Mouse (Mus musculus) left cerebral cortex, adult 8-10 months (tissue): ENCODE measurements around the gene Foxk2. TPM values are rescaled to one million over a fixed set of nuclear protein-coding genes. Genes with fewer than 3 reads are reported as not detected.
A peak's percentile ranks its signal among the peaks of the same experiment; 100 is the strongest.
"Not testable (repeated sequence)": the region's sequence is repeated elsewhere in the genome, so short reads cannot be mapped to it uniquely, and the experiment has no call there.

ENCODE experiments used
- DNase-seq, 2 experiments: peaks; one replicate each; pipeline ENCODE4 v3.0.0; 2022; ENCODE audit warnings: low spot score in 2 of 2
- total RNA-seq, 4 experiments: library from RNA; stranded (reverse); gene quantifications; 2 replicates each; pipeline ENCODE4 v1.2.4; 2022

Foxk2 gene
- total RNA-seq, 4 experiments from 2014 or later = 78.2 to 84.7 (median 79.9) TPM

DNA sequence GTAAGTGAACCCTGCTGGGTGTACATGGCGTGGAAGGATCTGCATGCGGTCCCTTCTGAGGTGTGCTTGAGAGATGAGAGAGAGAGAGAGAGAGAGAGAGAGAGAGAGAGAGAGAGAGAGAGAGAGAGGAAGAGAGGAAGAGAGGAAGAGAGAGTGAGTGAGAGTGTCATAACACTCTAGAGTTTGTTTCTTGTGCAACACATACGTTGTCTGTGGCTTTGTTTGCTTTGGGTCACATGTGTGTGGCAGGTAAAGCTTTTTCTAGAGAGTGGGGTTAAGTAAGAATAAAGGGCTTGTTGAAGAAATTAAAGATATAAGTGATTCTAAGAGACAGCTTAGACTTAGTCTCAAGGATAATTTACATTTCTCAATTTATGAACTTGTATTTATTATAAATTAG lies 18.2 kb downstream of the Foxk2 start:
- DNase-seq = no peak

DNA sequence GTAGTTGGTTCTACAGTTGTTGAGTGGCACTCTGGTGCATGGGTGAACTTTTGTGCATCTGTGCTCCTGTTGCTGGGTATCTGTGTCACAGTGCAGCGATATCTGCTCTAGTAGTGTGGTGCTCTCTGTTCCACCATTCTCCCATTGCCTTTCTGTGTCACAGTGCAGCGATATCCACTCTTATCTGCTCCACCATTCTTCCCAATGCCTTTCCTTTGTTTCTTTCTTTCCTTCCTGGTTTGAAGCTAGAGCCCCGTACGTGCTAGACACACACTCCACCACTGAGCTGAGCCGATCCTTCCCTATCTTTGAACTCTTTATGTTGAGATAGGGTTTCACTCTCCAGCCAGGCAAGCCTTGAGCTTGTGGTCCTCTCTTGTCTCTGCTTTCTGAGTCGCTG lies 23.1 kb downstream of the Foxk2 start:
- DNase-seq = no peak

DNA sequence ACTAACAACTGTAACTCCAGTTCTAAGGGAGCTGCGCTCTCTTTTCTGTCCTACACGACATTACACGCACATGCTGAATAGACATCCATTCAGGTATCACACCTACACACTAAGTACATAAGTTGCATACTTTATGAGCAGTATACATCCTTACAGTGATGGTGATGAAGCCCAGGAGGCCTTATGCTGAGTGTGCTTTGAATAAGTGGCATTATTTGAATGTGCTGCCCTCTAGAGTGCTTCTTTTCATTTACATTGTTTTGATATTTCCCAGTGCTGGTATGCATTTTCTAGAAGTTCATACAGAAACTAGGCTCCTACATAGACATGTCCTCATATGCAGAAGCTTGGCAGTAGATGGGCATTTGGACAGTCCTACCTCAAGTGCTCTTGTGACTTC lies 30.1 kb downstream of the Foxk2 start:
- no peak for DNase-seq

DNA sequence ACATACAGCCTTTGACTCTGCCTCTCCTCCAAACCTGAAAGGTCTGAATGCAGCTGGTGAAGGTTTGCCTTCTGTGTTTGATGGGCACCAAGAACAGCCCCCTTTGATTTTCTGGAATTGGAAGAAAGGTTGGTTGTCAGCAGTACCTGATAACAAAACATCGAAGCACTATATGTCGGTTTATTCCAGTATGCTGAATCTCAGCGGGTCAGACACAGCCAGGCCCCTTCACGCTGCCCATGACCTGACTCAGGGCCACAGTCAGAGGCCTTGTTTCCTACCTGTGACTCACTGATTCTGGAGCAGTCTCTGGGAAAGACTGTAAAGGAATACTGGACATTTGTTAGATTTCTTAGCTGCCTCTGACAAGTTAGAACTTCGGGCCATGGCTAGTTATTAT lies 35.0 kb downstream of the Foxk2 start:
- no peak for DNase-seq

DNA sequence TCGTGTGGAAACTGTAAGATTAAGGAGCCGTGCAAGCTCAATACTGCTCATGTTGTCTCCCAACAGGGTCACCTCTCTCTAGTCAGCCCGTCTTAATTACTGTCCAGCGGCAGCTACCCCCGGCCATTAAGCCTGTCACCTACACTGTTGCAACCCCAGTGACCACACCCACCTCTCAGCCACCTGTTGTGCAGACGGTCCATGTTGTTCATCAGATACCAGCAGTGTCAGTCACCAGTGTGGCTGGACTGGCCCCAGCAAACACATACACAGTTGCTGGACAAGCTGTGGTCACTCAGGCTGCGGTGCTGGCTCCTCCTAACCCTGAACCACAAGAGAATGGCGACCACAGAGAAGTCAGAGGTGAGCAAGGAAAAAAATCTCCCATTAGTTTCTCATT lies 38.7 kb downstream of the Foxk2 start:
- no peak for DNase-seq

DNA sequence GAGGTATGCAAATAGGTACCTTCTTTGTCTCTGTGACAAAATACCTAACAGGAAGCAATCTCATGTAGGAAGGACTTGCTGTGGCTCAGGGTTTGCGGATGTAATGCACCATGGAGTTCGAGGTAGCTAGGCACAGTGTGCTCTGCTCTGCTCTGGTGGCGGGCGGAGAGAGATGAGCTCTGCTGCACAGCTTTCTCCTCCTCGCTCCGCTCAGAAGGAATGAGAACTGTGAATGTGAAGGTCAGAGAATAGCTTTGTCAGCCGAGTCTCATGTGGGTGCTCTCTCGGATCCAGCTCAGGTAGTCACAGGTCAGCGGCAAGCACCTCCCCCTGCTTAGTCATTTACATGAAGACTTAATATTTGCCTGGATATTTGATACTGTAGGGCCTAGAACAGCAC lies 40.5 kb downstream of the Foxk2 start:
- no peak for DNase-seq

DNA sequence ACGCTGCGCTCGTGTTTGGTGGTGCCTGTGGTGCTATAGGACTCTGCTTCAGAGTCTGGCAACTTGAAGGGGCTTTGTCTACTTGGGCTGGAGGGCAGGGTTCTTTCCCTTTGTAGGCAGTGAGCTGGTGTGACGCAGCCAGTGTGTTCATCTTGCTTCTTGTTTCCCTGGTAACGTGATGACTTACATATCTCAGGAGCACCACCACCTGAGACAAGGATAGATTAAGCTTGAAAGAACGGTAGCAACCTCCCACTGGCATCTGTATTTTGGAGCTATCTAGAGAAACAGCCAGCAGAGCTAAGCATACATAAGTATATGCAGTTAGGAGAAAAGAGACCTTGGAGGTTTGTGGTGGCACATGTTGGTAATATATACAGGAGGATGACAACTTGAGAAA lies 45.6 kb downstream of the Foxk2 start:
- peak in 1 of 2 experiments; percentile 80 for DNase-seq

DNA sequence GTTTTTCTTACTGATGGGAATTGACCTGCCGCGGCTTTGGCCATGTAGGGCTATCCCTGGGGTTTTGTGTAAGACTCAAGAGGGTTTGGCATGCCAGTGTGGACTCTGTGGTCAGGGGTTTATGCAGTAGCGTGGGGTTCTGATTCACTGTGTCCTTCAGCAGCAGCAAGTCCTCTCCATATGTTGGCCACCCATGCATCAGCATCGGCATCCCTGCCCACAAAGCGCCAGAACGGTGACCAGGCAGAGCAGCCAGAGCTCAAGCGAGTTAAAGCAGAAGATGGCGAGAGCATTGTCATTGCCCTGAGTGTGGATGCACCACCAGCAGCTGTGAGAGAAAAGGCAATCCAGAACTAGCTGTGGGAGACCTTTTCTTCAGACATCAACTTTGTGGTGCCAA lies 46.8 kb downstream of the Foxk2 start:
- DNase-seq = peak in 1 of 2 experiments; percentile 73

DNA sequence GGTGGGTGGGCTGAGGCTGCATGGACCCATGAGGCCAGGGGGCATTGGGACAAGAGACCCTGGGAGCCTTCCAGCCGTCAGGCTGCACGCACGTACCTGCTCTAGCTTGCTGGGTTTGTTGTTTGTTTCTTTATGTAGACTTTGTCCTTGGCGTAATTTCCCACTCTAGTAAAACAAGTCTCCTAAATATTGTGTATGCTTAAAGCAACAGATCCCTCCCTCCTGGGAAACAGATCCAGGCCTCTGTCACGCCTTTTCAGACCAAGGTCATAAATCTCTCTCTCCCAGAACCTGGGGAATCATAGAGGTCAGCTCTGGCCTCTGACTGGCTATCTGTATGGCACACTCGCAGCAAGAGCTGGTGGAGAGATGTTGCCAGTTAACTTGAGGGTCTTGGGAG lies 47.9 kb downstream of the Foxk2 start:
- not testable (repeated sequence) for DNase-seq

DNA sequence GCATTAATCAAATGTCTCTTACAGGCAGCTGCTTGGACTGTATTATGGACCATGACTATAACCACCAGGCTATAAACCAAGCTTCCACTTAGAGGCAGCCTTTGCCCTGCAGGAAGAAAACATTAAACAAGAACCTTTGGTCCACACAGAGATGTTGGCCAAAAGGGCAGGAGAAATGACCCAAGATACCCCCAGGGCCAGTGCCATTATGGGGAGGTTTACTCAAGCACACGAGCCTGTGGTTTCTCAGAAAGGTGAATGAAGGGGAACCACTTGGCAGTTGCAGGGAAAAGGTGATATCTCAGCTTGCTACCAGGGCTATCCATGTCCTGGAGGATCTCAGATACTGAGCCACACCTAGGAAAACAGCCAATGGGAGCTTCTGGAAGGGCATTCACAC lies 66.2 kb downstream of the Foxk2 start:
- DNase-seq = no peak

DNA sequence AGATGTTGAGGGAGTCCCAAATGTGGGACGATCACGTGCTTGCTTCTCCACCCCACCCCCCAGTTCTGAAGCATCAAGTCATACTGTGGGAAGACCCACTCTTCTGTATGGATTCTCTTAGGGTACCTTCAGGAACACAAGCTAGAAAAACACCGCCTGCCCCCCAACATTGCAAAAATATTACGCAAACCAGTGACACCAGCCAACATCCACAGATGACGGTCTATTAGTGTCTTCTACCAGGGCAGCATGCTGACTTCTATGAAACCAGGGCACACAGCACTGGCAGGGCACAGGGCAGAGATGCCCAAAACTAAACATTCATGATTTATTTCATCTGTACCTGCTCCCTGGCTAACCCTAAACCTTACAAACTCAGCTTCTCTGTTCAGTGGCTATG lies 66.9 kb downstream of the Foxk2 start:
- no peak for DNase-seq

DNA sequence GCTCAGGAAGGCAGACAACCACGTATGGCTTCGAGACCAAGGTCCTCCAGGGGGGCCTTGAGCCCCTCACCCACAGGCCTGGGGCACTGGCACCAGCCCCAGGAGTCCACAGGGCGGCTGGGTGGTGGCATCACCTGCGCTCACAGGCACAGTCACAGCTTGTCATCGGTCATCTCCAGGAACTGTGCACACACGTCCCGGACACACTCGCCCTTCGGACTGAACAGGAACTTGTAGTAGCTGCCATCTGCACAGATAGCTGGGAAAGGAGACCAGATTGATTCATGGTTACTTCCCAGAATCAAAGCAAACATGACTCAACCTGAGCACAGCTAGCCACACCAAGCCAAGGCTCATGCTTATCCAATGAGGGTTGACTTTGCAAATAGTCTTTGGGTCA lies 68.4 kb downstream of the Foxk2 start:
- DNase-seq = no peak

DNA sequence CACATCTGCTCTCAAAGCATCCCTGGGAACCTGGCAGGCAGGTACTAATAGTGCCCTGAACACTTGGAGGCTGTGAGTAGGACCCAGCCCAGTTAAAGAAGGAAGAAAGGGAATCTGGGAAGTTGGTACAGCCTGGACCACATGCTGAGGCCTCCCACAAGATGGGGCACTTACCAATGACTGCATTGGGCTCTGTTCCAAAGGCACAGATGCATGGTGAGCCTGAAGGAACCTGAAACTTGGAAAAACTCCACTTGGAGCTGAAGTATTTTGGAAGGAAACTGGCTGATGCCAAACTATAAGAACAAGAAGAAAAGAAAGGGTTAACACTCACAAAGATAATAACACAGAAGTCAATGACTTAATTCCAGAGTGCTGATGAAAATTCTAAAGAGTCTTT lies 68.8 kb downstream of the Foxk2 start:
- no peak for DNase-seq

DNA sequence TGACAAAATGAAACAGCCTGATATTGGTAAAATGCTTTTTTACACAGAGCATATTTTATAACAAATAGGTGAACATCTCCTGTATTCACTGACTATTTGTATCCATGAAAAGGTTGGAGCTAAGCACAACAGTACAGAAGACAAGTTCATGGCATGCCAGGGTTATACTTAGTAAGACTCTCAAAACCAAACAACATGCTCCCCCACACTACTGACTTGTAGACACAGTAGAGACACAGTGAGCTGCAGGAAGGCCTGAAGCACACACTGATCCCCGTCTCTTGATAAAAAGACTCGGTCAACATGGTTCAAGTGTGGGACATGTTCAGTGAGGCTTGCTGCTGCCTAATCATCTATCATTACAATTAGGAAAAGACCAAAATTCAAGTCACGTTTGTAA lies 71.9 kb downstream of the Foxk2 start:
- no peak for DNase-seq

DNA sequence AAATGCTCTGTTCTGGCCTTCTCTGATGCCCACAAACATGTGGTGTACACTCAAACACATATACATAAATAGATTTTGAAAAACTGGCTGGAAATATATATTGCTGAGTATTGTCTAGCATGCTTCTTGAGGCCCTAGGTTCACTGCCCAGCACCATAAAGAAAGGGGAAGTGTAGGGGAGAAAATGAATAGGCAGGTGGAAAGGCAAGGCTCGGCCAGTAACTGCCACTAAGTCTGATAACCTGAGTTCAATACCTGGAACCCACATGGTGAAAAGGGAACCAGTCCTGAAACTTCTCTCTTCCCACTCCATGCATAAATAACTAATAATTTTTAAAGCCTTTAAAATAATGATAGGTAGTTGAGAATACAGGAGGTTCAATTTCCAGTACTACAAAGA lies 79.9 kb downstream of the Foxk2 start:
- no peak for DNase-seq

DNA sequence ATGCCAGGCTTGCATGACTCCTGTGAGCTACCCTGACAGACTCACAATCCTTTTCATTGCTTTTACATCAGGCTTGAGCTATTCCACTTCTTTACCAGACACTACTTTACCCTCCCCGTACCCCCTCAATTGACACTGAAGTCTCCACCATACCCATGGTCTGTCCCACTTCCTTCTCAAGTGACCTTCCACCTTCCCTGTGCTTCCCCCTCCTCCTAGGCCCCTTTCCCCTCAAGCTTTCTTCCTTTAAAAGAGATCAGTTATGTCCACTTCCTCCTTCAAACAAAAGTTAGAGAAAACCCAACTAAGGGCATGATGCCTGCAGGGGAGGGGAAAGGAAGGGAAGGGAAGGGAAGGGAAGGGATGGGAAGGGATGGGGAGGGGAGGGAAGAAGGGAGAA lies 80.5 kb downstream of the Foxk2 start:
- DNase-seq = no peak

DNA sequence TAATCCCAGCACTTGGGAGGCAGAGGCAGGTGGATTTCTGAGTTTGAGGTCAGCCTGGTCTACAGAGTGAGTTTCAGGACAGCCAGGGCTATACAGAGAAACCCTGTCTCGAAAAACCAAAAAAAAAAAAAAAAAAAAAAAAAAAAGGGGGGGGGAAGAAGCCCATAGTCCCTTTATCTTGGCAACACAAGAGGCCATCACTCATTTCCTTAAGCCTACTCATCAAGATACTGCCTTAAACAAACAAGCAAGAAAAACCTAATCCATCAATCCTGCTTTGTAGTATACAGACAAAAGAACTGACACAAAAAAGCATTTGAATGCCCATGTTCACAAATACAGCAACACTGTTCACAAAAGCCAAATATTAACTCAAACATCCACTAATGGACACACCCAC lies 82.6 kb downstream of the Foxk2 start:
- DNase-seq = not testable (repeated sequence)

DNA sequence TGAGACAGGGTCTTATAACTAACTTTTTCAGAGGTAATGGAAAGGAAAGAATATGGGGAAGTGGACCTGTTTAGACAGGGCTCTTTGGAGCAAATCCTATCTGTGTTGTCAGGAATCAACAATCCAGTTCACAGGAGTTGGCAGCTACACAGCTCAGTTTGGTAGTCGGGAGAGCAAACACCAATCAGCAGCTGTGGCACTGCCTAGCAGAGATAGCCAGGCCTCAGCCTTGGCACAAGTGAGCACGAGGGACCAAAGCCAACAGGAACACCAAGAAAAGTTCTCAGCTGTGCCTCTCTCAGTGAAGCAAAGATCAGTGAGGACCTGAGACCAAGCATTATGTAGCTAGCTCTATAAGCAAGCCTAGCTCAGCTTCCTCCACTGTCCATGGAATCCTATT lies 87.2 kb downstream of the Foxk2 start:
- no peak for DNase-seq

DNA sequence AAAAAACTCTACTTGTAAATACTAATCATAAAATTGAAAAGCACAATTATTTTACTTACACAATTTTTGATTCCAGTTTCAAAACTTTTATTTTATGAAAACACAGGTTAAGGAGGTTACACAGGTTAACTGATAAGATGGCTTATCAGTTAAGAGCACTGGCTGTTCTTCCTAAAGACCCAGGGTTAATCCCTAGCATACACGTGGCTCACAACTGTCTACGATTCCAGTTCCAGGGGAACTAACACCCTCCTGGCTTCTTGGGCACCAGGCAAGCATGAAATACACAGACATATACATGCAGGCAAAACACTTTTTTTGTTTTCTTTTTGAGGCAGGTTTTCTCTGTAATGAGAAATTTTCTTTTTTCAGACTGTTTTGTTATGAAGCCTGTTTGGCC lies 88.4 kb downstream of the Foxk2 start:
- no peak for DNase-seq

DNA sequence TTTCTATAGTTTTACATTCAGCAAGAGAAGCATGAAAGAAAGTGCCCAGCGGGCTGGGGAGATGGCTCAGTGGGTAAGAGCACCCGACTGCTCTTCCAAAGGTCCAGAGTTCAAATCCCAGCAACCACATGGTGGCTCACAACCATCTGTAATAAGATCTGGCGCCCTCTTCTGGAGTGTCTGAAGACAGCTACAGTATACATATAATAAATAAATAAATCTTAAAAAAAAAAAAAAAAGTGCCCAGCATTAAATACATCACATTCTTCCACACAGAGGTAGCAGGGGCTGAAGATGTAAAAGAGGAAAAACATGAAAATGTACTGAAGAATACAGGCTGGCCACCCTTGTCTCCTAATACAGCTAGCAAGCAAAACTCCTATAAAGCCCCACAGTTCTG lies 88.9 kb downstream of the Foxk2 start:
- not testable (repeated sequence) for DNase-seq

DNA sequence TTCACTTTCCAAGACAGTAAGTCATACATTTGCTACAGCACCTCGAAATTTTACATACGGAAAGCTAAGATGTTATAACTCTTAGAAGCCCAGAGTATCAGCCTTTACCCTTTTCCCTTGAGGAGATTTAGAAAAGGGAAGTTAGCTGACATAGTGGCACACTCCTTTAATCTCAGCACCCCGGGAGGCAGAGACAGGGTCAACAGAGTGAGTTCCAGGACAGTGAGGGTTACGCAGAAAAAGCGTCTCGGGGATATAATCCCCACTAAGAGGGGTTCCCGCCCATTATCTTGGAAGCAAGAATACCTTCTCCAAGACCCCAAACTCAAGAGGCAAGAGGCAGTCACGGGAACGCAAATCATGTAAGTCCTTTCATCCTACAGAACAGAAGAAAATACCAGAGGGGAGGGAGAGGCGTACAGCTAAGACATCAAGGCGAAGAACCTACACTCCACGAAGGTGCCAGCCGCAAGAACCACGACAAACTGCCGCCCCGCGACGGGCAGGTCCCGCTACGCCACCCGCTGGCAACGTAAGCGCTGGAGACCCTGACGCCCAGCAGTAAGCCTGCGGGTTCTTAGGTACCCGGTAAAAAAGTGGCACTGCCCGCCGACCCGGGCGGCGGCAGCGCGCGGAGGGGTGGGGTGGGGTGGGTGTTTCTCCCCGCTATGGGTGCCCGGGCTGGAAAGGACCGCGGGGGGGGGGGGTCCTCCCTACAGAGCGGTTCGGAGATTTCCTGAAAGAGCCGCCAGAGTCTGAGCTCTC lies 93.7 kb downstream of the Foxk2 start:
- no peak for DNase-seq

DNA sequence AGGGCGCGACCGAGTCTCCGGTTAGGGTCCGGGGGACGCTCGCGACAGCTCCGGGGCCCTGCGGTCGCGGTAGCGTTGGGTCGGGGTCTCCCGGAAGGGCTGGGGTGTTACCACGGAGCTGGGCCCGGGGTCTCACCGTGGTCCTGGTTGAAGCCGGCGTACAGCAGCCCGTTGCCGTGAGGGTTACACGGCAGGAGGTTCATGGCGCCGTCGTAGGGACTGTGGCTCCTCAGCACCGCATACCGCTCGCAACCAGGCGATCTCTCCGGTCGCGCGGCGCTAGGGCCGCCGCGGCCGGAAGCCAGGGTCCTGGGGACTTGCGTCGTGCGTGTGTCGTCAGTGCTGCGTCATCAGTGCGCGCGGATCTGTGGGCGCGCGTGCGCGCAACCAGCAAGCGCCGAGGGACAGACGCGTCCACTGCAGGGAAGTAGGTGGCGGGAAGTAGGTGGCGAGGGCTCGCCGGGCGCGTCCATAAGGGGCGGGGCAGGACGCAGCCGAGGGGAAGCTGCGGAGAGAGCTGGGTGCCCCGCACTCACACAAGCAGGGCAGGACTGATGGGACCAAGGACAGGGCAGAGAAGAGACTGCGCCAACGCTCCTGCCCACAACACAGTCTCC lies 94.4 kb downstream of the Foxk2 start, which contains the start of gene Wdr45b:
TSS of gene Wdr45b (minus strand) at position 355 of the 617 bp plus-strand sequence.
- DNase-seq = peak; percentile 97 to 99
